Mouse (Mus musculus) kidney, postnatal 0 days (tissue): ENCODE measurements at regions not wholly inside any gene's neighbourhood (a gene's known extent, or its start where the extent isn't known, plus 50 kb on each side); places are given as distances from the start of the nearest gene placed in this dataset.
"Not testable (repeated sequence)": the region's sequence is repeated elsewhere in the genome, so short reads cannot be mapped to it uniquely, and the experiment has no call there.

Experiments
- ATAC-seq: fragments of 200-750 bp; cut with Nextera tagmentation; replicated peaks from 2 replicates; pipeline ENCODE4 v1.8.0; 2017; ENCODE audit warnings: low read depth, moderate number of reproducible peaks, moderate TSS enrichment, moderate library complexity; ENCODE audit not compliant: low FRiP score
- DNase-seq: peaks from one replicate; pipeline ENCODE4 v3.0.0-alpha.2; 2016; ENCODE audit warnings: low spot score
- H3K27ac ChIP-seq: fragments of 300-500 bp; sonication (generic); 2 replicates; pipeline ENCODE4 v1.5.1; 2014; ENCODE audit warnings: mild to moderate bottlenecking
- H3K27me3 ChIP-seq: fragments of 300-500 bp; sonication (generic); 2 replicates; pipeline ENCODE4 v1.6.1; 2014; ENCODE audit warnings: low read length, mixed read lengths; ENCODE audit not compliant: insufficient read depth
- H3K36me3 ChIP-seq: fragments of 300-500 bp; sonication (generic); 2 replicates; pipeline ENCODE4 v1.6.1; 2014; ENCODE audit warnings: low read length, mixed read lengths; ENCODE audit not compliant: insufficient read depth
- H3K4me1 ChIP-seq: fragments of 300-500 bp; sonication (generic); replicated peaks from 2 replicates; pipeline ENCODE4 v1.6.1; 2014; ENCODE audit warnings: antibody characterized with exemption, low read length, mixed read lengths; ENCODE audit not compliant: insufficient read depth
- H3K4me2 ChIP-seq: fragments of 300-500 bp; sonication (generic); 2 replicates; pipeline ENCODE4 v1.6.1; 2014; ENCODE audit warnings: mild to moderate bottlenecking, low read length, moderate library complexity, mixed read lengths
- H3K4me3 ChIP-seq: fragments of 300-500 bp; sonication (generic); replicated peaks from 2 replicates; pipeline ENCODE4 v1.5.1; 2014; ENCODE audit warnings: low read depth, low read length
- H3K9ac ChIP-seq: fragments of 300-500 bp; sonication (generic); 2 replicates; pipeline ENCODE4 v1.6.1; 2014; ENCODE audit warnings: low read depth, low read length
- H3K9me3 ChIP-seq: fragments of 300-500 bp; sonication (generic); replicated peaks from 2 replicates; pipeline ENCODE4 v1.6.1; 2016; ENCODE audit warnings: low read length, inconsistent platforms, mixed read lengths
- CTCF ChIP-seq: IDR thresholded peaks from 2 replicates; pipeline ENCODE4 v1.5.1; 2016; ENCODE audit warnings: antibody characterized with exemption, low read depth, mild to moderate bottlenecking, moderate library complexity
- WGBS: fragments of 180-500 bp; shearing (Covaris S2); extraction: QIAGEN DNeasy Blood & Tissue Kit; methylation state at CpG from one replicate; pipeline ENCODE4 v1.1.7; 2014; 5-methylcytosine and 5-hydroxymethylcytosine counted together

DNA sequence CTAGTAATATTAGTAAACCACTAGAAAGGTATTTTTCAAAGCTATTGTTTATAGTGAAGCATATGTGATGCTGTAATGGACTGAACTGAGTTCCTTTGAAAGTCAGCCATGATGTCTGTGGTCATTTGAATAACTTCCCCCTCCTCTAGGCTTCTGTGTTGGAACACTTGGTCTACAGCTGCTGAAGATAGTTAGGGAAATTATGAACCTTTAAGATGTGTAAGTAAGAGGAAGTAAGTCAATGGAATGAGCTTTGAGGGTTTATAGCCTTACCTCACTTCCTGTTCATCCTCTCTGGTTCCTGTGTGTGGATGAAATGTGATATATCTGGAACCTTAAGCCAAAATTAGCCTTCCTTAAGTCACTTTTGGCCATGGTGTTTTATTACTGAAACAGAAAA is 145.7 kb upstream of the Tmem229a start:
- Histone ChIP-seq H3K9me3 (no peaks in the 10 kb centered on the region), H3K4me2 (no peak overlapping the region), H3K4me3 (no peak overlapping the region), H3K27me3 (no peaks in the 10 kb centered on the region), H3K9ac (no peak overlapping the region), H3K36me3 (no peaks in the 10 kb centered on the region), H3K4me1 (no peaks in the 10 kb centered on the region), H3K27ac (no peak overlapping the region)
- no peak for DNase-seq
- ATAC-seq: no peak
- TF ChIP-seq CTCF: no peak

DNA sequence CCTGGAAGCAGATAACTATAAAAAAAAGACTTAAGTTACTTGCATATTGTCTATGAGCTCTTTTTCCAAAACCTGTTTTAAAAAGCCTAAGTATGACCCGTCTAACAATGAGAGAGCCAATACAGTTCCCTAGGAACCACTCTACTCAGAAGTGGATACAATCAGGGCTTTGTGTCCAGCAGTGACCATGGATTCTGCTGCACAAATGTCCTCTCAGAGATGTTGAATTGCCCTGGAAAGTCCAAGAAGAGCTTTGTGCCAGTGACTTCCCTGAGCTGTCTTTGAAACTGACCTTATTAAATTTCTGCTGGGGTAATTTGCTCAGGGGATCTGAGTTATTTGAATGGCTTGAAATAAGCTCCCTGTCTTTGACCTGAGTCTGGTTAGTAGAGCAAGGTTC is 131.1 kb upstream of the Tmem229a start:
- Histone ChIP-seq H3K27me3 (no peaks in the 10 kb centered on the region), H3K27ac (no peak overlapping the region), H3K4me3 (no peak overlapping the region), H3K4me2 (no peak overlapping the region), H3K36me3 (no peaks in the 10 kb centered on the region), H3K9ac (no peak overlapping the region), H3K4me1 (no peaks in the 10 kb centered on the region), H3K9me3 (no peaks in the 10 kb centered on the region)
- DNase-seq: no peak
- no peak for TF ChIP-seq CTCF
- WGBS: 85% methylated on average over 1 of the region's 1 CpGs
- no peak for ATAC-seq

DNA sequence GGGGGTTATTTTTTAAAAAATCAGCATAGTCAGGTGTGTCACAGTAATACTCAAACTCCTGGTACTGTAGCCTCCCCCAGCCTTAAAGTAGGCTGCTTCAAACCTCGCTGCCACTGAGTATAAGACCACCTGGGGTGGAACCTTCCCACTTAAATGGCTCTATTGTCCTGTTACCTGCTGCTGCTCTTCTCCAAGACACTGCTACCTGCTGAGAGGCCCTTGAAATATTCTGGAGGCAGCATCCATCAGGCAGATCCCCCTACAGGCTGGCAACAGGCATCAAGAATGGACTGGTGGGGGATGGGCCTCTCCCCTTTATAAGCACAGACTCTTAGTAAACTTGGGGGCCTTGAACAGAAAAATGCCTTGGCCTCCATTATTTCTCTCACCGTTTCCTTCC is 129.8 kb upstream of the Tmem229a start:
- H3K4me2 ChIP-seq: no peak overlapping the region
- TF ChIP-seq CTCF: no peak
- 80% methylated on average over 2 of the region's 2 CpGs for WGBS

DNA sequence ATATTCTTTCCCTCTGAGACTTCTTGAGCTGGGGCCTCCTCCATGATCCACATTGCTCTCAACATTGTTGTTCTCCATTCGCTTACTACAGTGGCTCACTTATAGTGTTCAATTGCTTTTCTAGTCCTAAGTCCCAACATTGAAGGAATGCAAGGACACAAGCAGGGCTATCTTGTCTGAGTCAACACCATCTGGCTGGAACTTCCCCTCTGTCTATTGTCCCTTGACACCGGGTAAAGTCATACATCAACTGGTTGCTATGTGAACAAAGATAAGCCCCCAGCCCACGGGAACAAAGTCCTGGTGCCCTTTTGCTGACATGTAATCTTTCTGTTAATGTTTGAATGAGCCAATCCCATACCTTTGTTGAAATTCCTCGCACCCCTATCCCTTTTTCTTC is 129.2 kb upstream of the Tmem229a start:
- H3K36me3 ChIP-seq, ATAC-seq, H3K4me2 ChIP-seq, DNase-seq, H3K4me1 ChIP-seq, H3K9ac ChIP-seq, H3K9me3 ChIP-seq, H3K27me3 ChIP-seq, H3K27ac ChIP-seq, H3K4me3 ChIP-seq: not testable (repeated sequence)
- WGBS: 78% methylated on average over 4 of the region's 4 CpGs

More for the DNA sequence above, 129.8 kb upstream of the Tmem229a start:
- ATAC-seq (no peak), DNase-seq (no peak)
- Histone ChIP-seq H3K9ac (no peak overlapping the region), H3K36me3 (no peaks in the 10 kb centered on the region), H3K27me3 (no peaks in the 10 kb centered on the region), H3K4me3 (no peak overlapping the region), H3K9me3 (no peaks in the 10 kb centered on the region), H3K27ac (no peak overlapping the region), H3K4me1 (no peaks in the 10 kb centered on the region)

DNA sequence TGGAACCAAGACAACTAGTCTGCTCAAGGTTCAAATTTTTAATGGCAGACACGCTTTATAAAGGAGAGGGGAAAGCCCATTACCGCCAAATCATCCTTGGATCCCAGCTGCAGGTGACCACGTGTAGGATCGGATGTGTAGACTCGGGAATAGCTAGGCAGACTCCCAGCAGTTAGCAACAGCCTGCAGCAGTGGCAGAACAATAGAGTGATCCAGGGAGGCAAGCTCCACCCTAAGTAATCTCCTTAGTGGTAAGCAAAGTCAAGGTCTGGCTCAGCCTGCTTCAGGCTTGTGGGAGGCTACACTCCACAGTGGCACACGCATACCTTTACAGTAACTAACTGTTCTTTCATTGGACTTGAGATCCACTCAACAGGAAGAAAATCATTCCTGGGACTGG is 109.8 kb upstream of the Tmem229a start:
- no peaks in the 10 kb centered on the region for H3K4me1 ChIP-seq
- no peak for TF ChIP-seq CTCF
- no peak for ATAC-seq
- H3K4me3 ChIP-seq: no peak overlapping the region
- H3K9ac ChIP-seq: no peak overlapping the region
- H3K4me2 ChIP-seq: no peak overlapping the region
- WGBS: 49% methylated on average over 6 of the region's 6 CpGs
- H3K36me3 ChIP-seq: no peaks in the 10 kb centered on the region
- H3K9me3 ChIP-seq: no peaks in the 10 kb centered on the region
- H3K27me3 ChIP-seq: no peaks in the 10 kb centered on the region
- H3K27ac ChIP-seq: no peak overlapping the region
- DNase-seq: no peak

DNA sequence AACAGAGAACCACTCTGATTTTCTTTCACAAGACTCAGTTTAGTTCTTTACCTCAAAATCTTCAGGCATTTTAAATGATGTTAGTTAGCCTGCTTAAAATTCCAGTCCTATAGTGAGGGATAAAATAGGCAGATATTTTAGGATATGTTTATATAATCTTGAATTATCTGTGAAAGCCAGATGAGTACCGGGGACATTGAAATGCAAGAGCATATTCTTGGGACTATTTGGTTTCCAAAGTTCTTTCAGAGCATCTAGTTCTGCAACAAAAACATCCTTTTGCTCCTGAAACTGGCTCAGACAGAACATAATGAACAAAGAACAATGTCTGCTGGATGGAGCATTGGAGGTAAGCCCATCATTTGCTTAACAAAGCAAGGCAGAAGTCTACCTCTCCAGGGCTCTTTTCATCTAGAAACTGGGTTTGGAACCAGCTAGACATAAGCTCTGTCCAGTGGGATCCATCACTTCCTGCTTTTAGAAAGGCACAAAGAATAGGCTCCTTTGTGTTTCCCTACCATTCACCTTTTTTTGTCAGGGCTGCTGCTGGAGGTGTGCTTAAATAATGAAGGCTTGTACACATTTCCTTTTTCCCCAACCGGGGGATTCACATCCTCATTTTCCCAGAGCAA is 76.9 kb upstream of the Tmem229a start:
- Histone ChIP-seq H3K27ac (no peak overlapping the region), H3K4me3 (no peak overlapping the region), H3K9me3 (no peaks in the 10 kb centered on the region), H3K27me3 (no peaks in the 10 kb centered on the region), H3K36me3 (no peaks in the 10 kb centered on the region), H3K4me1 (no peaks in the 10 kb centered on the region), H3K4me2 (no peak overlapping the region), H3K9ac (no peak overlapping the region)
- 73% methylated on average over 2 of the region's 2 CpGs for WGBS
- DNase-seq (no peak), ATAC-seq (no peak)
- TF ChIP-seq CTCF: no peak

DNA sequence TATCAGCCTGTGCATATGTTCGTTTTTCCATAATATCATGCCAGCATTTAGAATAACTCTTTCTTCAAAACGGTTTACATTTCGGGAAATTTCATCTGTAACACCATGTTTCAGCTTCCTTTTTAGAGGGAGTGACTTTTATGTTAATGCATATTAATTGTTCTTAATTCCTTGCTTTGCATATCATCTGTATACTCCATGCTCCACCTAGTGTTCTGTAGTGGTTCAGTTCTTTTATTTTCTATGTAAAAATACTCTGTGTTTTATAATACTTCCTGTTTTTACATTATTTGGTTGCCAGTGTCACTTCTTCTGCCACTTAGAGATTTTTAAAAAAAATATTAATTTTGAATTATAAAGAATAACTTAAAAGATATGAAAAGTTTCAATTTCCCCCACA is 70.9 kb upstream of the Tmem229a start:
- Histone ChIP-seq H3K9ac (no peak overlapping the region), H3K4me2 (no peak overlapping the region), H3K27ac (no peak overlapping the region), H3K36me3 (no peaks in the 10 kb centered on the region), H3K9me3 (no peaks in the 10 kb centered on the region), H3K4me1 (no peaks in the 10 kb centered on the region), H3K4me3 (no peak overlapping the region), H3K27me3 (no peaks in the 10 kb centered on the region)
- peak; percentile 51 for TF ChIP-seq CTCF
- DNase-seq (peak; percentile 3), ATAC-seq (no peak)
- 81% methylated on average over 3 of the region's 3 CpGs for WGBS
